Mouse (Mus musculus): Measurements from ENCODE around the gene Fam98b. TPM values are rescaled to one million over a fixed set of nuclear protein-coding genes. Genes with fewer than 3 reads are reported as not detected.

Gene Fam98b
- polyA plus RNA-seq, 1 experiment from 2014 or later, result 7.9 TPM

DNA sequence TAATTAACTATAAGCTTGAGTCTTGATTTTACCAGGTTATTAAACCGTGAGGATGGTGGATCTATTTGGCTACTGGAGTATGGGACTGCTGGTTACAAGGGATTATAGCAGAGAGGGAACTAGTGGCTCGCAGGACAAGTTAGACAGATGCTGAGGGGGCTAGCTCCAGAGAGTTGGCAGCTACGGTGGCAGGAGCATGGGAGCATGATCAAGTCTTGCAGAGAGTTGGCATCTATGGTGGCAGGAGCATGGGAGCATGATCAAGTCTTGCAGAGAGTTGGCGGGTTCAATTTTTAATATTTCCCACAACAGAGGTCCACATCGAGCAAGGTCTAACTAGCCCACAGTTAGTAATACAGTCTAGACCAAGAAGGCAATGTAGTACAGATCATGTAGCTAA is 55.4 kb downstream of the Fam98b start:
- no peak overlapping the region for H3K27ac ChIP-seq (replicated peaks)

DNA sequence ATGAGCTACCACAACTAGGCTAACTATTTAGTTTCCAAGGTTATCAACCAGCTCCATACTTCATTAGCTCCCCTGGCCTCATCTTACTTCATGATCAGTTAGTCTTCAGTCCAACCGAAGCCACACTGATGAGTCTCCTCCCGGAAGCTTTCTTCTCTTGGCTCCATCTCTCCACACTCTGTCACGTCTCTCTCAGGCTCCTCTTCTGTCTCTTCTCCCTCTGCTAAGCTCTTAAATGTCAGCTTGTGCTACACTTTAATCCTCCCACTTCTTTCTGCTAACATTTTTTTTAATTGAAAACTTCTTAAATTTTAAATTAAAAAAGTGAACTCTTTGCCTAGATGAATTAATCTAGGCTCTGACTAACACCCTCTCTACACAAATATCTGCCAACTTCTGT is 58.4 kb downstream of the Fam98b start:
- H3K36me3 ChIP-seq, result no peaks in the 10 kb centered on the region
- H3K4me2 ChIP-seq, result no peak overlapping the region
- no peaks in the 10 kb centered on the region for H3K27me3 ChIP-seq (replicated peaks)
- no peaks in the 10 kb centered on the region for H3K4me1 ChIP-seq
- no peak overlapping the region for H3K9ac ChIP-seq
- no peak overlapping the region for H3K27ac ChIP-seq (replicated peaks)
- H3K9me3 ChIP-seq, result no peaks in the 10 kb centered on the region
- ATAC-seq (ENCODE audit: extremely low read depth, insufficient number of reproducible peaks, low FRiP score, low TSS enrichment), result no peak
- 69% methylated on average over 3 of the region's 3 CpGs for WGBS
- no peak overlapping the region for H3K4me3 ChIP-seq

More for the DNA sequence above, 55.4 kb downstream of the Fam98b start:
- Histone ChIP-seq H3K27me3 (replicated peaks) (no peaks in the 10 kb centered on the region), H3K4me1 (no peaks in the 10 kb centered on the region), H3K36me3 (no peaks in the 10 kb centered on the region), H3K4me2 (no peak overlapping the region), H3K4me3 (no peak overlapping the region), H3K9me3 (no peaks in the 10 kb centered on the region), H3K9ac (no peak overlapping the region)
- 78% methylated on average over 5 of the region's 5 CpGs for whole genome bisulfite sequencing
- no peak for ATAC-seq (ENCODE audit: extremely low read depth, insufficient number of reproducible peaks, low FRiP score, low TSS enrichment)

DNA sequence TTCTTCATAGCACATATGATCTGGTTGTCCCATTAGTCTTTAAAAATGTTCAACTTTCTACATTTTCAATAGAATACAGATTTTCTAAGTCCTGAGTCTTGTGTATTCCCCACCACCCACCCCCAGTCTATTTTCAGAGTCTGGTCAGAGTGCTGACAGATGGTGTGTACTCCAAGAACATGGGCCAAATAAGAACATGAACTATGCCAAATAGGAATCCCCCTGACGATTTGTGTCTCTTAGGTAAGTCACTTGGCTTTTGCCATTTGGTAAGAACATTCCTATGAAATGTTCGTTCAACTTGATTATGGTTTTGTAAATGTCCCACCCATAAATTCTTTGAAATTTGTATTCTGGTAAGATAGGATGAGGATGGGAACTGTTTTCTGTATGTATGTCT is 59.5 kb downstream of the Fam98b start:
- H3K27ac ChIP-seq (replicated peaks), result no peak overlapping the region
- no peak overlapping the region for H3K9ac ChIP-seq
- H3K9me3 ChIP-seq, result no peaks in the 10 kb centered on the region
- no peaks in the 10 kb centered on the region for H3K4me1 ChIP-seq
- H3K4me3 ChIP-seq, result no peak overlapping the region
- H3K4me2 ChIP-seq, result no peak overlapping the region
- no peaks in the 10 kb centered on the region for H3K27me3 ChIP-seq (replicated peaks)
- no peaks in the 10 kb centered on the region for H3K36me3 ChIP-seq
- WGBS, result 64% methylated on average over 2 of the region's 2 CpGs
- no peak for ATAC-seq (ENCODE audit: extremely low read depth, insufficient number of reproducible peaks, low FRiP score, low TSS enrichment)

DNA sequence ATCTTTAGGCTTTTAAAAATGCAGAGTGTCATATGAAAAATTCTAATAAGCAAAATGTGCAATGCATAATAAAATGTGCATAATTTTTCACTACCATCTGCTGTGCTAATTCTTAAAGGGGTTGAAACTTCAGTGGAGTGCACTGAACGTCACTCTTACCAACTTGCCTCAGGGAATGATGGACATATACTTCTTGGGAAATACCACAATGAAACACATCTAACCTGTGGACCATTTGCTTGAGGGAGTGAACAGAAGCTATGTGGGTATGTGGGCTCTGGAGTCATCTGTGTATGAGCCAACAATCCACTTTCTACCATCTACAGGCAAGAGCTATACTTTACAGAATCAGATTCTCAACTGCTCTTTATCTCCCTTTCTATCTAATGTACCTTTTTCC is 61.8 kb downstream of the Fam98b start:
- H3K9me3 ChIP-seq, result peaks cover 7% of the 10 kb centered on the region
- H3K4me1 ChIP-seq, result no peaks in the 10 kb centered on the region
- H3K27ac ChIP-seq (replicated peaks), result no peak overlapping the region
- H3K4me3 ChIP-seq, result no peak overlapping the region
- ATAC-seq (ENCODE audit: extremely low read depth, insufficient number of reproducible peaks, low FRiP score, low TSS enrichment), result no peak
- no peak overlapping the region for H3K4me2 ChIP-seq
- H3K36me3 ChIP-seq, result no peaks in the 10 kb centered on the region
- H3K27me3 ChIP-seq (replicated peaks), result no peaks in the 10 kb centered on the region
- H3K9ac ChIP-seq, result no peak overlapping the region
- 72% methylated on average over 1 of the region's 1 CpGs for WGBS

DNA sequence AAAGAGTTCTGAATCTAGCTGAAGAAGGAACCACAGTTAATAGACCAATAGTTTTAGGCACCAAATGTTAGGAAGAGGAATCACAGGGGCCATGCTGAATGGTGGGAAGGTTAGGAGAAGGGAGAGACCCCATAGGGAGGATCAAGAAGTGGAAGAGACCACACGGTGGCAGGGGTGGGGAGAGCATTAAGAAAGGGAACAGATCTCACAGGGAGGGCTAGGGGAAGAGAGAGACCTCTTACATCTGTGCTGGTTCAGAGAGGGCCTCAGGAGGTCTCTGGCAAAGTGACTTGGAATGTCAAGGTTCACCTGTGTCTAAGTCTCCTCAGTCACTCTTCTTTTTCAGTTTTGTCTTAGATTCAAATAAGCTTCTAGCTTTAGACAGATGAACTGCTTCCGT is 62.5 kb downstream of the Fam98b start:
- H3K4me3 ChIP-seq, result no peak overlapping the region
- H3K36me3 ChIP-seq, result no peaks in the 10 kb centered on the region
- ATAC-seq (ENCODE audit: extremely low read depth, insufficient number of reproducible peaks, low FRiP score, low TSS enrichment), result no peak
- H3K27ac ChIP-seq (replicated peaks), result no peak overlapping the region
- no peaks in the 10 kb centered on the region for H3K4me1 ChIP-seq
- no peaks in the 10 kb centered on the region for H3K27me3 ChIP-seq (replicated peaks)
- peaks cover 12% of the 10 kb centered on the region for H3K9me3 ChIP-seq
- H3K9ac ChIP-seq, result no peak overlapping the region
- WGBS, result 52% methylated on average over 2 of the region's 2 CpGs
- H3K4me2 ChIP-seq, result no peak overlapping the region

DNA sequence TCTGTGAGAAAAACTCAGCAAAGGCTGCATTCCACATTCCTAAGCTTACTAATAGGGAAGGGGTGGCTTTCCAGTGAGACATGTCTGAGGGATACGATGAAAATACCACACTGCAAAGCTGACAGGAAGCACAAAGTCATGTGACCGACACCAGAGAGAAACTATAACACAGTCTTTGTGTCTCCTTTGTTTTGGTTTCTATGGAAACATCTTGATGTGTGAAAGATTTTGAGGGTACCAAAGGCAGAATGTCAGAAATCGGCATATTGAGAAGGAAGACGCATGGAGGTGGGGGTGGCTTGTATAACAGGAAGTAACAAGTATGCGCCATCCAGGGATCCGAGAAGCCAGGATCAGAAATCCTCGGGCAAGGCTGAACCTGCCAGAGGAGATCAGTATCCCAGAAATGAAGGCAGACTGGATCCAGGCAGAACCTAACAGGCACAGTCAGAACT is 62.9 kb downstream of the Fam98b start:
- Histone ChIP-seq H3K27ac (replicated peaks) (no peak overlapping the region), H3K4me3 (no peak overlapping the region), H3K4me1 (no peaks in the 10 kb centered on the region), H3K27me3 (replicated peaks) (no peaks in the 10 kb centered on the region), H3K9ac (no peak overlapping the region), H3K36me3 (no peaks in the 10 kb centered on the region), H3K4me2 (no peak overlapping the region), H3K9me3 (peaks cover 13% of the 10 kb centered on the region)
- no peak for ATAC-seq (ENCODE audit: extremely low read depth, insufficient number of reproducible peaks, low FRiP score, low TSS enrichment)
- 70% methylated on average over 7 of the region's 7 CpGs for WGBS

DNA sequence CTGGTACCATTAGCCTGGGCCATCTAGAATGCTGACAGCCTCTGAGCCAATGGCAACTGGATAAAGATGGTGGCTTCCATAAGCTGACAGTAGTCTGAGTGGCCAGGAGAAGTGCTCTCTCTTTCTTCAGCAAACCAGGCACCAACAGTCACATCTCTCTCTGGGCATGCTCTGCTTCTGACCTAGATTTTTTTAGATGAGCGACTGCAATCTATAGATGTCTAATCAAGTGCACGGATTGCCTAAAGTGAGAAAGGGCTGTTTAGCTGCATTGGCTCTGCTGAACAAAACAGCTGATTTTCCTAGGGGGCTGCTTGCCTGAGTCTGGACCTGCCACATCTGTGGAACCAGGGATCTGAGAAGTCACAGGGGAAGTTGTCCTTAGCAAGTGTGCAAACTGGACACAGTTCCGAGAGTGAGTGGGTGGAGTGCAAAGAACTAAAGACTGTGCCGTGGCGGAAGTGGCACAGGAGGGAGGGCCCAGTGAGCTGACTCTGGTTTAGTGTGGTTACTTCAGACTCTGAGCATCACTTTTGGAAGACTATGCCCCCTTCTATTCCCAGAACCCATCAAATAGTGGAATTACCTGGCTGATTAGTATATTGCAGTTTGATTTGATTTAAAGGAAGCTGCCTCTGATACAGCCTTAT is 64.2 kb downstream of the Fam98b start:
- Histone ChIP-seq H3K9me3 (peaks cover 13% of the 10 kb centered on the region), H3K4me3 (no peak overlapping the region), H3K4me1 (no peaks in the 10 kb centered on the region), H3K9ac (no peak overlapping the region), H3K4me2 (no peak overlapping the region), H3K27ac (replicated peaks) (no peak overlapping the region), H3K27me3 (replicated peaks) (no peaks in the 10 kb centered on the region), H3K36me3 (no peaks in the 10 kb centered on the region)
- 78% methylated on average over 5 of the region's 5 CpGs for WGBS
- no peak for ATAC-seq (ENCODE audit: extremely low read depth, insufficient number of reproducible peaks, low FRiP score, low TSS enrichment)

DNA sequence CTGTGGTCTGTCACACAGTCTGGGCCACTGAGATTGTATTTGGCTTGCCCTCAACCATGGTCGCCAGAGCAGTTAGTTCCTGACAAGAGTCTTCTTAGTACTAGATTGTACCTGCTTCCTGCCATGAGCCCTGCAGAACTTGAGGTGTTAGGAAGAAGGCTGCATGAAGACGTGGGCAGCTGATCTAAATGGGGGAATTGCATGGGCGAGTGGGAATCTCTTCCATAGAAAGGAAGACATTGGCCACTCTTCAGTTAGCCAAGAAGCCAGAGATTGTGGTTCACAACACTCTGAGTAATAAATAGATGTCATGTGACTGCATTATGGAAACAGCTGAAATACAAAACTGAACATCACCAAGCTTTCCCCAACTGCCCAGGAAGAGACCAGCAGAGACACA is 69.5 kb downstream of the Fam98b start:
- no peaks in the 10 kb centered on the region for H3K4me1 ChIP-seq
- no peaks in the 10 kb centered on the region for H3K36me3 ChIP-seq
- H3K27me3 ChIP-seq (replicated peaks), result no peaks in the 10 kb centered on the region
- ATAC-seq (ENCODE audit: extremely low read depth, insufficient number of reproducible peaks, low FRiP score, low TSS enrichment), result no peak
- H3K27ac ChIP-seq (replicated peaks), result no peak overlapping the region
- H3K9me3 ChIP-seq, result peaks cover 13% of the 10 kb centered on the region
- H3K4me3 ChIP-seq, result no peak overlapping the region
- H3K4me2 ChIP-seq, result no peak overlapping the region
- 63% methylated on average over 3 of the region's 3 CpGs for WGBS
- no peak overlapping the region for H3K9ac ChIP-seq

Other genes starting within 250 kb of the Fam98b start
- gene Spred1, start 128.4 kb upstream of the Fam98b start, polyA plus RNA-seq (2015; fragmentation: Nextera tagmentation; extraction: Ambion mirVana), result 3.8 and 5.7 TPM in 2 replicates
- gene Rasgrp1, start 93.3 kb downstream of the Fam98b start, polyA plus RNA-seq (2015; fragmentation: Nextera tagmentation; extraction: Ambion mirVana), result 0.14 and 0.16 TPM in 2 replicates